Mouse (Mus musculus): ENCODE results near the gene Cfap70.

Gene Cfap70

DNA sequence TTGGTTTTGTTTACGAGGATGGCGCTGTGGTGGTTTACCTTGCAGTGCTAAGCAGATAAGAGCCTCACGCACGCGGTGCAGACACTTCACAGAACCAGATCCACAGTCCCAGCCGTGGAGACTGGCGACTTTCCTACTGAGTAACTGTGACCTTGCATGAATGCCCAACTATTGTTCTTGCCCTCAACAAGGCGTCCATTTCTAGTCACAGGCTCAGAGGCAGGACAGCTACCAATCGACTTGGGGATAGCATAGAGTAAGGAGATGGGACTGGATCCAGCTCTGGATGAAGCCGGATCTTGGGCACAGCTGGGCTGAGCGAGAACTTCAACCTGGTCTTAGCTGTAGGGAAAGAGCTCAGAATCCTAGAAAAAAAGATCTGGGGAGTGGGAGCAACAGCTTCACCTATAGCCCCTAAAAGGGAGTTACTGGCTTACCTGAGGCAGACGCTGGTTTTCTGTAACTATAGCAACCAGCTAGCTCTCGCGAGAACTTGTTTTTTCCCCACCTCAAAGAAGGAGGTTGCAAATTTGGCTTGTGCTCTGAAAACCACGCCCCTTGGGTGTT, at the start of gene Cfap70:
Gene Cfap70 (minus strand): TSS at position 462 of the 567 bp plus-strand sequence.
- in situ Hi-C loops (cut with MboI, MseI), result no loop called here

DNA sequence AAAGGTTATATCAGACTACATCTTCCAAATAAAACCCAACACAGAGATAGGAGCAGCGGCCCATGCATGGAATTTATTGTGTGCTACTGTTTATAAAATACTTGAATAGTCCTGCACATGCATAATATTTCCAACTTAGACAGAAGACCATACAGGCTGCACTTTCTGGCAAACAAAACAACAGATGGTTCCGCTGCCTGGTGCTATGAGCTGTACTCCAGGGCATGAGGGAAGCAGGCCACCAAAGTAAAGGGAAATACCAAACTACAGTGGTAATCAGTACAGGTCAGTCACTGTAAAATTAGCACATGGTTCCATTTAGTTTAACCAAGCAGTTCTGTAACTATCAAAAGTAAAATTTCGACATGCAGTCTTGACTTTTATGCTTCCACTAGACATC, 48.0 kb upstream of the Cfap70 start:
- in situ Hi-C loops (cut with MboI, MseI), result no loop called here

DNA sequence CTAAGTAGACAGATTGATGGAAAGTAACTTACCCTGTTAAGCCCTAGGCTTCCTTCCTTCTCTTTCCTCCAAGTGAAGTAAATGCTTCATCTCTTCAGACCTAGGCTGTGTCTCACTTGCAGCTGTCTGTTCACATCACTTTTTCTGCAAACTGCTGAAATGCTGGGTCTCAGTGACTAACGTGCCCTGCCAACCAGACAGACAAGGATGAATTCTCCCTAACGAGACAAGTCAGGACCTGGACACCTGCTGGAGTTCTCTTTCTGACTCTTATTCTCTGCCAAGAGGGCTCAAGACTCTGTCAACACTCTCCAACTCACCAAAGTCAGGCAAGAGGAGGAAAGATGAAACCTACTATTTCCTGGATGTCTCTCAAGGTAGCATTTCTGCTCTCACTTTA, 44.6 kb upstream of the Cfap70 start, which contains the start of gene Mss51:
Gene Mss51 (minus strand): TSS at position 299 of the 400 bp plus-strand sequence.
- in situ Hi-C loops (cut with MboI, MseI), result no loop called here

DNA sequence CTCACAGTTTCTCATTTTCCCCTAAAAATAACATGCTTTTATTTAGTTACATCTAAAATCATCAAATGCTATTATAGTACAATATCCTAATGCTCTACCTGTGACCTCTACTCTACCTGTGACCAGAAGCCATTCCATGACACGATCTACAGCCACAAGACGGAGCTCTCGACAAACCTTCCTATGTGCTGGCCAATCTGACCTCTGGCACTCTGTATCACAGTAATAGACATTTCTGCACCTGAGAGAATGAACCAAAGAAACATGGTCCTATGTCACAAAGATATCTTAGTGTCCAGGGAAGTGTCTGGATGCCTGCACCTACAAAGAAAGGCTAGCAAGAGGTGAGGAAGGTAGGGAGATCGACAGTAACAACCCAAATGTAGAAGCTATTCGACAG, 34.0 kb upstream of the Cfap70 start:
- in situ Hi-C loops (cut with MboI, MseI), result no loop called here

DNA sequence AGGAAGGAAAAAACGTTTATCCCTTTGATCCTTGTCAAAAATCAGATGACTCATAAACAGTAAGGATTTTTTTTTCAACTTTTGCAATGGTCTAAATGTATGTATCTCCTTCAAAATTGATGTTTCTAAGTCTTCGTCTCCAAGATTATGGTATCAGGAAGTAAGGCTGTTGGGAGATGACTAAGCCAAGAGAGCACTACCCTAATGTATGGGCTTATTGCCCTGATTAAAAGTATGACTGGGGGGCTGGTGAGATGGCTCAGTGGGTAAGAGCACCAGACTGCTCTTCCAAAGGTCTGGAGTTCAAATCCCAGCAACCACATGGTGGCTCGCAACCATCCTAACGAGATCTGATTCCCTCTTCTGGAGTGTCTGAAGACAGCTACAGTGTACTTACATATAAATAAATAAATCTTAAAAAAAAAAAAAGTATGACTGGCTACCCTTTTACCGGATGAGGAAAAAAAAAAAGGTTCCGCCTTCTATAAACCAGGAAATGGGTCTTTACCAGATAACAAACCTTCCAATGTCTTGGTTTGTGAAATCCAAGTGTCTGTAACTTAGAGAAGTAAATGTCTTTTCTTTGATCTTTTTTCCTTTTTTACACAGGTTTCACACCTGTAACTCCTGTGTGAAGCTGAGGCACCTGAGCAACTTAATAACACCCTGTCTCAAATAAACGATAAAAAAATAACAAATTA, 30.2 kb upstream of the Cfap70 start:
- in situ Hi-C loops (cut with MboI, MseI), result no loop called here

DNA sequence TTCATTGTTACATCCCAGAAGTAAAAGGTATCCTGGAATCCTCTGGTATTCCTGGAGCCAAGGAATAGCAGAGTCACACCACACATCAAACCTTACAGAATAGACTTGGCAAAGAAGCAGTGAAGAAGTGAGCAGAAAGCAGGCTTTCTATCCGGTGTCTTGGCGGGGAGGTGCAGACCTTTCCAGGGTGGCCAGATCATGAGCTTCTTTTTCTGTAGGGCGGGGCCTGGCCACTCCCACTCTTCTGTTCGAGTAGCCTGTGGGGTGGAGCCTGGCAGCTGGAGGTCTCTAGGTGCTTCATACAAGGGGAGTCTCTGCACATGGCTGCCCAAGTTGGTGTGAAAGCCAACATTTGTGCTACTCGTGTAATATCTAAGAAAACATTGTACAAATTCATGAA, 29.2 kb upstream of the Cfap70 start:
- in situ Hi-C loops (cut with MboI, MseI), result no loop called here

DNA sequence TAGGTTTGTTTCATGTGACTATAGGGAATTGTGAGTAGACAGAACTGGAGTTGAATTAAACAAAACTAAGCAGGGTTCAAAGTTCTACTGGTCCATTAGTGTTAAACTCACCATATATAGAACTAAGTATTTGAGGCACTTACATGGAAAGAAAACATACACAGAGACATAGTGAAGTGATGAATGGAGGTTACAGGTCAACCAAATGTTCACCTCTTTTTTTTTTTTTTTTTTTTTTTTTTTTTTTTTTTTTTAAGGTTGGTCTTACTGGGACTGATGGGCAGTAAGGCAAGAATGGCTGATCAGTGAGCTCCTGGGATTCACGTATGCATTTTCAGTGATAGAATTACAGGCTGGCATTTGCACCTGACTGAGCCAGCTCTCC, 28.2 kb upstream of the Cfap70 start:
- in situ Hi-C loops (cut with MboI, MseI), result no loop called here

DNA sequence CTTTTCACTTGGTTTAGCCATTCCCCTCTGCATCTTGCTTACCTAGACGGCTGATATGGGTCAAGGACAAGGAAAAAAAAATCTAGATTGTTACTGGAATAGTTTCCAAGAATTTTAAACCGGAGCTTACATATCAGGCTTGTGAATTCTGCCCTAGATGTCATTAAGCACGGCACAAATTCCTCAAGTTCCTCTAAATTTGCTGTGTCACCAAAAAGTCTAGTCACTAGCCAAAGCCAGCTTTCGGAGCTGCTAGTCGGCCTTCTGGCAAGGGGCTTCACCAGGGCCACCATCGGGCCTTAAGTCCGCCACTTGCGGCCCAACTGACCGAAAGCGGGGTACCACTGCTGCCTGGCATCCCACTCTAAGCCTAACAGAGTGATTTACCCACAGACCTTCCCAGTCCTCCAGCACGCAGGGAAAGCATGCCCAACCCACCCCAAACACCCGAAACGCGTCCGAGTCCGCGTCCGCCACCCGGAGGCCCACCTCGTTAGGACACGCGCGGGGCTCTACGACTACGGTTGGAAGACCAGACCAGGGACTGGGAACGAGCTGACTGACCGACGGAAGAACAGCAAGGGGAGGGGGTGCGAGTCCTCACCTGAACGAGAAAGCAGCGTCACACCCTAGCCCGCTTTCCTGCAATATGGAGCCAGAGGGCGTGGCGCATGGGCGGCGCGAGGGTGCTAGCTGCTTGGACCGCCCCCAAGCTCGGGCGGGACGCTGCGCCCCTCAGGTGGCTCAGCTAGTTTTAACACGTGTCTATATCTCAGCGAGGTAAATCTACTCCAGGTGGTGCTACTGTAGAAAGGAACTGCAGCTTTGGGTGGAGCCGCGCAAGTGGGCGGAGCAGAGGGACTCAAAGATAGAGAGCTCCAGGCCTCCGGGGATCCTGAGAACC, 27.5 kb upstream of the Cfap70 start, which contains the start of gene Anxa7:
Gene Anxa7 (minus strand): TSS at position 843 of the 904 bp plus-strand sequence.
- in situ Hi-C loops (cut with MboI, MseI), result no loop called here

DNA sequence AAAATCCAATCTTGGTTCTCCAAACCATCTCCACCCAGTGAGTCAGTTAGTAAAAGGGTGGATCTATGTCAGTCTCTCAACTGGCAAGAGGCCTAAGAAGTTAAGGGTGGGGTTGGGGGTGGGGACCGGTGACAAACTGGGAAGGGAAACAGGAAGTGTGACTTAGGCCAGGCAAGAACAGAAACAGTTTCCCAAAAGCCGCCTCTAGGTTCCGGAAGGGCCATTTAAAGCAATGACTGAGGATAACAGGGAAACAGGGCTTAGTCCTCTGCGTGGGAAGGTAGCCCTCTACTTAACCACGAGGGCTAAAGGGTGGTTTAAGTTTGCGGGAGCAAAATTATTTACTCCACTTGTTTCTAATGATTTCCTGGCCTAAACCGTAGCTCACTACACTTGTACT, 26.8 kb upstream of the Cfap70 start:
- in situ Hi-C loops (cut with MboI, MseI), result no loop called here

DNA sequence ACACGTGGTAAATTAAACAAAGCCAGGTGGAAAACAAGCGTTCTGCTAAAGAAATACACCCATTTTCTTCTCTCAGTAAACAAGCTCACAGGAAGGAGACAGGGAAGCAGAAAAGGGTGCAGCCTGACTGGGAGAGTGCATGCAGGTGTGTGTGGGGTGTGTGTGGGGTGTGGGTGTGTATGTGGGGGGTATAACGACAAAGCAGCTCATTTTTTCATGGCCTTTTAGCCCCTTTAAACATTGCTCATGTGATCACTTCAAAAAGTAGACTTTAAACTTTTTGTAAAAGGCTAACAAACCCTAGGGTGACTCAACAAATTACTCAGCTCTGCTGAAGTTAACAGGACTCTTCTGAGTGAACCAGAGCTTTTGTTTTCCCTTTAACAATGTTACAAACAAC, 26.4 kb upstream of the Cfap70 start:
- in situ Hi-C loops (cut with MboI, MseI), result no loop called here

DNA sequence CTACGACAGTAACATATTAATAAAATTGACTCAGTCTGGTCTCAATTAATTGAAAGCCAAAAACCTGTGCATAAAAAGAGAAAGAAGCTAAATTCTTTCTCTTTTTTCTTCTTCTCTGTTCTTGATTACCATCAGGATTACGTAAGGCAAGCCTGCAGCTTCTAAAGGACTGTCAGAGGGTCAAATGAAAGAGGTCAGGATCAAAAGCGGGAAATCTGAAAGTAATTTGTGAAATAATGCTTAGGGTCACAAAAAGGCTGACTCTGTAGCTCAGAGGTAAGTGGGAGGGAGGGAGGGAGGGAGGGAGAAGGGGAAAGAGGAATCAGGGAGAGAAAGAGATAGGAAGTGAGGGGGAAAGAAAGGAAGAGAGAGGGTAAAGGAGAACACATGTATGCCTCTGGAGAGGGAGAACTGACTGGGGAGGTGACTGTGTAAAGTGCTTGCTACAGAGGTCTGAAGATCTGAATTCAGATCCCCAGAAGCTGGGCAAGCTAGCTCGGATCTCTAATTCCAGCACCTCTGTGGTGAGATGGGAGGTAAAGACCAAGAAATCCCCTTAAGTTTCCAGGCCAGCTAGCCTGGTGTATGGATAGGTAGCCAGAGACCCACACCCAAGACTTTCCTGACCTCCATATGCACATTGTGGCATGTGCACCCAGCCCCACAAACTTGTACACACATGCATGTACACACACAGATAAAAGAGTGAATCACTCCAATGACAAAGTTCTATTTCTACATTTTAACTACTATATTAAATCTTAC, 25.4 kb upstream of the Cfap70 start:
- in situ Hi-C loops (cut with MboI, MseI), result no loop called here

DNA sequence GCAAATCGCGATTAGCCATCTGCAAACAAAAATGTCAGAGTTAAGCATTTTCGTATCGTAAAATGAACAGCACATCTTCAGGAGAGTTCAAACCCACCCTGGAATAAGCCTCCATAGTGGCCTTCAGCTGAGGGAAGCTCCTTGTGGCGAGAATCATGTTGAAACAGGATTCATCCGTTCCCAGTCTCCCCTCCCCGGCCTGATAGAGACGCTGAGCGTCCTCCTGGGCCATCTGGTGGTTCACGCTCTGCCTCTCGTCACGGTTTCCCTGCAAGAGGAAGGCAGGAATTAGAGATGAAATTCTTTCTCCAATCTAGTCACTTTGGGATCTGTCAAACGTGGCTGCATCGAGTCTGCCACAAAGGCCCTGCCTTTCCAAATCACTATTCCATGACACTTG, 8.2 kb upstream of the Cfap70 start:
- in situ Hi-C loops (cut with MboI, MseI), result no loop called here

DNA sequence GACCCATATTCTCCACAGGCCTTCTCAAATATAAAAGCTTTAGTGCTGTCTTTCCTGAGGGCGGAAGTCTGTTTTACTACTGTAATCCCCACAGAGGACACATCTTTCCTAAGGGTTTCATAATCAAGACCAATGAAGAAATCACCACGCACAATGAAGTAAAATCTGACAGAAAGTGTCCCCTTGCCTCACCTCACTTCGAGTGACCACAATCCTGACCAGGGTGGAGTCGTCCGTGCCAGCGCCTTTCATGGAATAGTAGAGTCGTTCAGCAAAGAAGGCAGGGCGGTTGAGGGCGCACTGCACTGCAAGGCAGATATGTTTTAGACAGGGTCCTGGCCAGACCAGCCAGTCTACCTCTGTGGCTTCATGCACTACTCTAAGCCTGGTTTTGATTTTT, 6.4 kb upstream of the Cfap70 start:
- in situ Hi-C loops (cut with MboI, MseI), result loop anchor here (5.0 kb wide), 1 partner anchor 79 kb away; no protein-coding TSS in a partner anchor

DNA sequence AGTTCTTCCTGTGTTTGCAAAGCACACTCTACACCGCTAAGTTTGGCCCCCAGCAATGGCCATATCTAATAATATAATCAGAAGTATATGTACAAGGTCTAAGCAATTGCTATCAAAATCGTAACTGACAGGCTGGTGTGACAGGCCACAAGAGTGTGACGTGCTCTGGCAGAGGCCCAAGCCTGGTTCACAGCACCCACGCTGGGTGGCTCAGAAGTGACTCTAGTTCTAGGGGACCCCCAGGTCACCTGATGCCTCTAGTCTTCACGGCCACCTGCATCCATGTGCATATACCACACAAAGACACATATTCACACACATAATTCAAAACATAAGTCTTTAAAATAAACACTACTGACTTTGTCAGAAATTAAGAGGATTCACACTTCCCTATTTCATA, 903 bp upstream of the Cfap70 start:
- in situ Hi-C loops (cut with MboI, MseI), result no loop called here

DNA sequence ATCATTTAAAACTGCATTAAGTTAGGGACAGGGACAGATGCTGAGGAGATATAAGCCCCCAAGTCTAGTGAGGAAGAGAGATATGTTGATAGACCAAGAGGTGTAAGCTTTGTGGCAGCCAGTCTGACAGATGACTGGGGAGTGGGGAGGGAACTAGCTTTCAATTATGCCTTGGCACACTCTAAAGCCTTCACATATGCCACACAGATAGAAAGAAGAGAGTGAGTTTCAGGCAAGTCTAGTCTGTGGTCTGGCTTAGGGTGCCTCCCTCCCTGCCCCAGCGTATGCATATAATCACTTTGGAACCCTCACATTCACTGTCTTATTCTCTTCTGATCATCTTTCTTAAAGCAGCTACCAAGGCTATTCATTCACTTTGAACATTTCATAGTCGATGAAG, 724 bp downstream of the Cfap70 start:
- in situ Hi-C loops (cut with MboI, MseI), result no loop called here

DNA sequence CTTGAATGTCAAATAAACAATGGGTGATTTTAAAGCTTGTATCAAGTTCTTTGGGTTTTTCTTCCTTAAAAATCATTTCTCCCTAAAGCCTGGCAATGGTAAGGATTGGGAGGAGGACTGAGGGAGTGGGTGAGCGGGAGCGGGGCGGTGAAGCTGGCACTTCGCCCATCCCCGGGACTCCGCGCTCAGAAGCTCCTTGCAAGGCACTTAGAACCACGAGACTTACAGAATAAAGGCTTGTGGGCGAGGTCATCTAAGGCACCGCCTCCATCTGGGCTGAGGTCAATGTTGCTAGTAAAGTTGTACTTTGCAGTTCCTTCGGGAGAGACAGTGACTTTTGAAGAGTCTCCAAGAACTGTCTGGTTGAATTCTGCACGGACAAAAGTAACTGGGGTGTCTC, 4.8 kb downstream of the Cfap70 start:
- in situ Hi-C loops (cut with MboI, MseI), result no loop called here

DNA sequence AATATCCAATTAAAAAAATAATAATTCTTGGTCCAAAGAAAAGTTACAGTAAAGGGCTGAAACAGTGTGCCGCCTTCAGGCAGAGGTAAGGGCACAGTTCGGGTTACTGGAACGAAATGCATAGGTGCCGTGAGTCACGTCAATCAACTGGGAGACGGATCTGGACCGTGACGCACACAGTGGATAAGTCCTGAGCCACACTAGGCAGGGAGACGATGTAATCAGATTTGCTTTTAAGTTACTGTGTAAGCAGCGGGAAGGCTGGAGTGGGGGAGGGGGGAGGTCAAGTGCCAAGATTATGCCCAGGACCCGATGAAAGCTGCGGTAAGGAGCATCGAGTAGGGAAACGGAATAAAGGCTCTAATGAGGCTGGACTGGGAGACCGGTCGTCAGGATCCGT, 9.8 kb downstream of the Cfap70 start:
- in situ Hi-C loops (cut with MboI, MseI), result no loop called here

DNA sequence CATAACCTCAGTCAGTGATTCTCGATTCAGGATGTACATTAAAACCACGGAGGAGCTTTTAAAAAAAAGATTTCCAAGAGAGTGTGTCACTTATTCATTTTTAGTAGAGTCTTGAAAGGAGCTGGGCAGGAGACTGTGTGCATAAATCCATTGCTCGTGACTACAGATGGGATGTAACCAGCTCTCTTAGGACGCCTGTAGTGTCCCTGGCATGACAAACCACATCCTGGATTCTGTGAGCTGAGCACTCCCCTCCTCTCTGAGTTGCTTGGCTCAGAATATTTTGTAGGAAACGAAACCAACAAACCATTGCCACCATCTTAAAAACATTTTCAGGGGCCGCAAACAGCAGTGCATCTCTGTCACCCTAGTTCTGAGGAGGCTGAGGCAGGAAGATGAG, 15.1 kb downstream of the Cfap70 start:
- in situ Hi-C loops (cut with MboI, MseI), result no loop called here

DNA sequence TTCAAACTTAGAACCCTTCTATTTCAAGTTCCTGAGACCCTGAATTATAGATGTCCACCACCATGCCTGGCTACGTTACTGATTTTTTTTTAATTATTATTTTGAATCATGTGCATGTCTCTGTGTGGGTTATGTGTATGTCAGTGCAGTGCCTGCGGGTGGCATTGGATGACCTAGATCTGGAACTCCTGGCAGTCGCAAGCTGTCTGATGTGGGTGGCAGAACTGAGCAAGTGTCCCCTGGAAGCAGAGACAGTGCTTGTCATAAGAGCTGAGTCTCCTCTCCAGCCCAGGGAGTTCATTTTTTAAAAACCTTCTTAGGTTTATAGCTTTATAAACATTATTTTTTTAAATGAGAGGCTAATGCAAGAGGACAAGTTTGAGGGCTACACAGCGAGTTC, 19.6 kb downstream of the Cfap70 start:
- in situ Hi-C loops (cut with MboI, MseI), result no loop called here

DNA sequence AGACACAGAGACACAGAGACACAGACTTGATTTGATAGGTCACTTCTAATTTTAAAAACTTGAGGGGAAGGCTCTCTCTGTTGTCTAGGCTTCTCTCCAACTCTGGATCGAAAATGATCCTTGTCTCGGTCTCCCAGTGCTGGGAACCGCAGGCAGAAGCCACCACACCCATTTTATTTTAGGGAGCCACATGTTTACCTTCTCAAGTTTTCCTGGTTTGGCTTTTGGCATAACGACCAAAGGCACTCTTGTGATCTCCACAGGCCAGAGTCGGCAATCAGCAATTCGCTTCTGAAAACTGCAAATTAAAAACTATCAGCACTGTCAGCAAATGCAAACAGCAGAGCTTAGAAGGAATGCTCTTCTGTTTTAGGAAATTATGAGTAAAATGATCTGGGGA, 20.3 kb downstream of the Cfap70 start:
- in situ Hi-C loops (cut with MboI, MseI), result no loop called here

DNA sequence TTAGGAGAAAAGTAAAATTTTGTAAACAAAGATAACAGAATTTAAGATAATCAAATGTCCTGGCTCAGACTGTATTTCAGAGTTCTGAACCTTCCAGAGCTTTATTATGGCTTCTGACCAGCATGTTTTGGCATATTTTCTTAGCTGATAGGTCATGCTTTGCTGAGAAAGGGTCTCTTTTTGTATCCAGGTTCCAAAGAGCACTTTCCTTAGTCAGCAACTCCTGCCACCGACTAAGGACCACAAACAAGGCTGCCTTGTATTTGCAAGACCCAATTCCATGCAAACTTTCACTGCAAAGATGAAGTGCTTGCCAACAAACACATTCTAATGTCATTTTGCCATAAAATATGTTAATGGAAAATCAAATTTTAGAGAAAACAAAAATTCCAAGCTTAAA, 22.2 kb downstream of the Cfap70 start:
- in situ Hi-C loops (cut with MboI, MseI), result no loop called here

DNA sequence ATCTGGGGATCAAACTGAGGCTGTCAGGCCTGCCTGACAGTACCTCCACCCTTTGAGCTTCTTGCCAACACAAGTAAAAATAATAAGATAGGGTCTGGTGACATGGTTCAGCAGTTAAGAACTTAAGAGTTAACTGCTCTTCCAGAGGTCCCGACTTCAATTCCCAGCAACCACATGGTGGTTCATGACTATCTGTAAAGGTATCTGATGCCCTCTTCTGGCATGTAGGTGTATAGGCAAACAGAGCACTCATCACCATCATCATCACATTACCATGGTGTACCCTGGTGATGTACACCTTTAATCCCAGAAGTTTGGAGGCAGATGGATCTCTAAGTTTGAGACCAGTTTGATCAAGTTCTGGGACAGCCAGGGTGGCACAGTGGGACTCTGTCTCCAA, 23.4 kb downstream of the Cfap70 start:
- in situ Hi-C loops (cut with MboI, MseI), result no loop called here

Data from T-helper 1 cell (primary cell).